Mouse (Mus musculus) G1E (cell line): Measurements from ENCODE around the gene Hcfc1r1. TPM values are rescaled to one million over a fixed set of nuclear protein-coding genes. Genes with fewer than 3 reads are reported as not detected.
A peak's percentile ranks its signal among the peaks of the same experiment; 100 is the strongest.

ENCODE experiments used
- ATAC-seq: 2 replicates; pipeline ENCODE4 v1.8.0; 2016; ENCODE audit warnings: mild to moderate bottlenecking; ENCODE audit not compliant: insufficient number of reproducible peaks, poor library complexity, low FRiP score, severe bottlenecking; ENCODE audit errors: extremely low read depth
- DNase-seq: peaks from one replicate; pipeline ENCODE4 v3.0.0; 2012; ENCODE audit warnings: low spot score
- H3K27me3 ChIP-seq: 2 replicates; pipeline ENCODE4 v1.6.1; 2012; ENCODE audit warnings: mild to moderate bottlenecking, low read length, inconsistent platforms; ENCODE audit not compliant: insufficient read depth
- H3K36me3 ChIP-seq: replicated peaks from 2 replicates; pipeline ENCODE3; 2012; ENCODE audit warnings: mild to moderate bottlenecking, inconsistent platforms
- H3K4me1 ChIP-seq: 2 replicates; pipeline ENCODE4 v1.6.1; 2012; ENCODE audit warnings: low read depth, low read length, inconsistent platforms, mixed read lengths; ENCODE audit not compliant: insufficient read depth
- H3K4me3 ChIP-seq: 2 replicates; pipeline ENCODE4 v1.5.1; 2012; ENCODE audit warnings: low read depth, mild to moderate bottlenecking, inconsistent platforms, low read length, moderate library complexity, mixed read lengths
- H3K9me3 ChIP-seq: replicated peaks from 2 replicates; pipeline ENCODE4 v1.6.1; 2012; ENCODE audit warnings: inconsistent platforms
- CTCF ChIP-seq: IDR thresholded peaks from 2 replicates; pipeline ENCODE4 v1.5.1; 2012; ENCODE audit warnings: low read depth, low read length, inconsistent platforms, mixed read lengths
- GATA1 ChIP-seq: IDR thresholded peaks from 2 replicates; pipeline ENCODE4 v1.6.1; 2012; ENCODE audit warnings: borderline replicate concordance, low read length, inconsistent platforms, mixed read lengths
- GATA2 ChIP-seq: IDR thresholded peaks from 2 replicates; pipeline ENCODE4 v1.6.1; 2012; ENCODE audit warnings: low read depth, low read length, inconsistent platforms, borderline replicate concordance
- POLR2AphosphoS5 ChIP-seq: IDR thresholded peaks from 2 replicates; pipeline ENCODE4 v1.6.1; 2012; ENCODE audit warnings: low read depth, low read length, inconsistent platforms; ENCODE audit not compliant: insufficient replicate concordance
- TAL1 ChIP-seq: conservative IDR thresholded peaks from 2 replicates; pipeline ENCODE4 v1.6.1; 2012; ENCODE audit warnings: low read depth, low read length, inconsistent platforms, mixed read lengths
- polyA plus RNA-seq: library from polyadenylated mRNA; stranded (reverse); fragments of >175 nt; gene quantifications from 2 replicates; pipeline ENCODE4 v1.2.3, GENCODE M21; 2012
- total RNA-seq, 2 experiments: library from RNA; stranded (forward) in 1 of 2; stranded (reverse) in 1 of 2; fragments of 200-1000 nt in 1 of 2; fragments of >200 nt in 1 of 2; fragmentation: Nextera tagmentation in 1 of 2; gene quantifications; 2 replicates each; pipeline ENCODE4 v1.2.3; 2014 to 2017

Gene Hcfc1r1
- total and polyA plus RNA-seq, 3 experiments, result 48.4 to 356 (median 54.4) TPM

GRCm38 (mm10) chr17:23703301-23703700, 29.9 kb downstream of the Hcfc1r1 start:
- no peaks in the 10 kb centered on the region for H3K9me3 ChIP-seq
- TF ChIP-seq GATA2 (no peak), TAL1 (no peak), CTCF (no peak), POLR2AphosphoS5 (no peak)
- peaks cover 17% of the 10 kb centered on the region for H3K4me1 ChIP-seq
- H3K4me3 ChIP-seq, result no peak overlapping the region
- DNase-seq (no peak), ATAC-seq (no peak)
- no peaks in the 10 kb centered on the region for H3K36me3 ChIP-seq
- H3K27me3 ChIP-seq, result peaks cover 49% of the 10 kb centered on the region

GRCm38 (mm10) chr17:23704741-23705140, 31.3 kb downstream of the Hcfc1r1 start:
- no peak for TF ChIP-seq TAL1
- TF ChIP-seq POLR2AphosphoS5, result no peak
- no peak for TF ChIP-seq GATA1
- no peak for TF ChIP-seq GATA2
- TF ChIP-seq CTCF, result no peak
- Histone ChIP-seq H3K4me1 (peaks cover 9% of the 10 kb centered on the region), H3K4me3 (no peak overlapping the region), H3K9me3 (no peaks in the 10 kb centered on the region), H3K36me3 (no peaks in the 10 kb centered on the region), H3K27me3 (peaks cover 39% of the 10 kb centered on the region)
- DNase-seq, result no peak
- ATAC-seq, result no peak

- DNase-seq (no peak), ATAC-seq (no peak)
- no peaks in the 10 kb centered on the region for H3K9me3 ChIP-seq
- TF ChIP-seq TAL1, result no peak
- no peak for TF ChIP-seq GATA1
- no peak for TF ChIP-seq GATA2
- no peak for TF ChIP-seq CTCF
- TF ChIP-seq POLR2AphosphoS5, result no peak
- no peaks in the 10 kb centered on the region for H3K36me3 ChIP-seq
- H3K27me3 ChIP-seq, result peaks cover 40% of the 10 kb centered on the region
- no peak overlapping the region for H3K4me3 ChIP-seq
- peaks cover 2% of the 10 kb centered on the region; the same call in 1 of the 2 replicates for H3K4me1 ChIP-seq
These were observed 32.2 kb downstream of the Hcfc1r1 start for GRCm38 (mm10) chr17:23705525-23706104.

GRCm38 (mm10) chr17:23706212-23706611, 32.8 kb downstream of the Hcfc1r1 start:
- DNase-seq (peak; percentile 56), ATAC-seq (peak; percentile 54; the same call in 1 of the 2 replicates)
- Histone ChIP-seq H3K4me3 (no peak overlapping the region), H3K27me3 (peaks cover 35% of the 10 kb centered on the region), H3K36me3 (no peaks in the 10 kb centered on the region), H3K4me1 (peaks cover 2% of the 10 kb centered on the region; the same call in 1 of the 2 replicates), H3K9me3 (no peaks in the 10 kb centered on the region)
- TF ChIP-seq GATA2 (no peak), CTCF (peak; percentile 75), TAL1 (no peak), POLR2AphosphoS5 (no peak)

- no peak for ATAC-seq
- Histone ChIP-seq H3K27me3 (peaks cover 55% of the 10 kb centered on the region), H3K36me3 (no peaks in the 10 kb centered on the region)
These were observed 43.6 kb downstream of the Hcfc1r1 start for GRCm38 (mm10) chr17:23717003-23717402.

GRCm38 (mm10) chr17:23719455-23719854, 46.1 kb downstream of the Hcfc1r1 start:
- DNase-seq (no peak), ATAC-seq (no peak)
- H3K36me3 ChIP-seq, result no peaks in the 10 kb centered on the region
- no peaks in the 10 kb centered on the region for H3K4me1 ChIP-seq
- no peak overlapping the region for H3K4me3 ChIP-seq
- H3K27me3 ChIP-seq, result peaks cover 43% of the 10 kb centered on the region
- no peaks in the 10 kb centered on the region for H3K9me3 ChIP-seq
- TF ChIP-seq GATA2 (no peak), GATA1 (no peak), TAL1 (no peak), CTCF (no peak), POLR2AphosphoS5 (no peak)

More at GRCm38 (mm10) chr17:23717003-23717402, 43.6 kb downstream of the Hcfc1r1 start:
- no peak for TF ChIP-seq GATA2
- no peak for DNase-seq
- Histone ChIP-seq H3K9me3 (no peaks in the 10 kb centered on the region), H3K4me1 (no peaks in the 10 kb centered on the region), H3K4me3 (no peak overlapping the region)

- no peaks in the 10 kb centered on the region for H3K9me3 ChIP-seq
- no peak overlapping the region for H3K4me3 ChIP-seq
- no peak for ATAC-seq
- no peak for DNase-seq
- H3K36me3 ChIP-seq, result no peaks in the 10 kb centered on the region
- TF ChIP-seq CTCF (no peak), POLR2AphosphoS5 (no peak), TAL1 (no peak), GATA1 (no peak), GATA2 (no peak)
- peaks cover 38% of the 10 kb centered on the region for H3K27me3 ChIP-seq
- peaks cover 14% of the 10 kb centered on the region for H3K4me1 ChIP-seq
These were observed 48.5 kb downstream of the Hcfc1r1 start for GRCm38 (mm10) chr17:23721886-23722285.
